Mouse (Mus musculus): ENCODE results near the gene Mrtfa.
A peak's percentile ranks its signal among the peaks of the same experiment; 100 is the strongest.

Mrtfa gene

GRCm38 (mm10) chr15:80977620-80978334 is 212.8 kb downstream of the Mrtfa start, which contains the start of gene Sgsm3:
Sgsm3 (plus strand) TSS chr15:80977765.
- DNase-seq = peak; percentile 87 to 94

GRCm38 (mm10) chr15:80975666-80976065 is 214.9 kb downstream of the Mrtfa start:
- no peak for DNase-seq

GRCm38 (mm10) chr15:80974311-80974710 is 216.2 kb downstream of the Mrtfa start:
- DNase-seq = peak; percentile 16 to 54

- DNase-seq = no peak
Observed at GRCm38 (mm10) chr15:80969371-80969770, 221.2 kb downstream of the Mrtfa start.
